Mouse (Mus musculus): ENCODE results near the gene Gm266. TPM values are rescaled to one million over a fixed set of nuclear protein-coding genes. Genes with fewer than 3 reads are reported as not detected.

The Gm266 gene
- total RNA-seq, 1 experiment from 2014 or later: not detected

- ATAC-seq (replicated peaks; ENCODE audit: insufficient number of reproducible peaks, low FRiP score, low TSS enrichment, poor library complexity, severe bottlenecking): no peak
Observed at GRCm38 (mm10) chr12:111507001-111507400, 21.4 kb upstream of the Gm266 start.

- peak; percentile 87 for ATAC-seq (replicated peaks; ENCODE audit: insufficient number of reproducible peaks, low FRiP score, low TSS enrichment, poor library complexity, severe bottlenecking)
Observed at GRCm38 (mm10) chr12:111504904-111505303, 19.3 kb upstream of the Gm266 start.

- ATAC-seq (replicated peaks; ENCODE audit: insufficient number of reproducible peaks, low FRiP score, low TSS enrichment, poor library complexity, severe bottlenecking): no peak
Observed at GRCm38 (mm10) chr12:111503571-111503970, 17.9 kb upstream of the Gm266 start.

- ATAC-seq (replicated peaks; ENCODE audit: insufficient number of reproducible peaks, low FRiP score, low TSS enrichment, poor library complexity, severe bottlenecking): no peak
Observed at GRCm38 (mm10) chr12:111503063-111503567, 17.5 kb upstream of the Gm266 start.

GRCm38 (mm10) chr12:111500725-111501124 lies 15.1 kb upstream of the Gm266 start:
- ATAC-seq (replicated peaks; ENCODE audit: insufficient number of reproducible peaks, low FRiP score, low TSS enrichment, poor library complexity, severe bottlenecking): no peak

- ATAC-seq (replicated peaks; ENCODE audit: insufficient number of reproducible peaks, low FRiP score, low TSS enrichment, poor library complexity, severe bottlenecking): no peak
Observed at GRCm38 (mm10) chr12:111499617-111500016, 14.0 kb upstream of the Gm266 start.

- no peak for ATAC-seq (replicated peaks; ENCODE audit: insufficient number of reproducible peaks, low FRiP score, low TSS enrichment, poor library complexity, severe bottlenecking)
Observed at GRCm38 (mm10) chr12:111497076-111497475, 11.5 kb upstream of the Gm266 start.

GRCm38 (mm10) chr12:111494931-111495330 lies 9.3 kb upstream of the Gm266 start:
- no peak for ATAC-seq (replicated peaks; ENCODE audit: insufficient number of reproducible peaks, low FRiP score, low TSS enrichment, poor library complexity, severe bottlenecking)

- ATAC-seq (replicated peaks; ENCODE audit: insufficient number of reproducible peaks, low FRiP score, low TSS enrichment, poor library complexity, severe bottlenecking): no peak
Observed at GRCm38 (mm10) chr12:111489261-111489865, 3.7 kb upstream of the Gm266 start.

- ATAC-seq (replicated peaks; ENCODE audit: insufficient number of reproducible peaks, low FRiP score, low TSS enrichment, poor library complexity, severe bottlenecking): no peak
Observed at GRCm38 (mm10) chr12:111486455-111486854, 832 bp upstream of the Gm266 start.

- ATAC-seq (replicated peaks; ENCODE audit: insufficient number of reproducible peaks, low FRiP score, low TSS enrichment, poor library complexity, severe bottlenecking): no peak
Observed at GRCm38 (mm10) chr12:111485046-111485651, 474 bp downstream of the Gm266 start.

- ATAC-seq (replicated peaks; ENCODE audit: insufficient number of reproducible peaks, low FRiP score, low TSS enrichment, poor library complexity, severe bottlenecking): 0 out of 2 replicates have a peak, but pooled peaks have one; percentile 45
Observed at GRCm38 (mm10) chr12:111479917-111480316, 5.7 kb downstream of the Gm266 start.

GRCm38 (mm10) chr12:111478924-111479323 lies 6.7 kb downstream of the Gm266 start:
- no peak for ATAC-seq (replicated peaks; ENCODE audit: insufficient number of reproducible peaks, low FRiP score, low TSS enrichment, poor library complexity, severe bottlenecking)

- no peak for ATAC-seq (replicated peaks; ENCODE audit: insufficient number of reproducible peaks, low FRiP score, low TSS enrichment, poor library complexity, severe bottlenecking)
Observed at GRCm38 (mm10) chr12:111474893-111475643, 10.6 kb downstream of the Gm266 start.

- ATAC-seq (replicated peaks; ENCODE audit: insufficient number of reproducible peaks, low FRiP score, low TSS enrichment, poor library complexity, severe bottlenecking): no peak
Observed at GRCm38 (mm10) chr12:111474384-111474783, 11.2 kb downstream of the Gm266 start.

- no peak for ATAC-seq (replicated peaks; ENCODE audit: insufficient number of reproducible peaks, low FRiP score, low TSS enrichment, poor library complexity, severe bottlenecking)
Observed at GRCm38 (mm10) chr12:111472886-111473285, 12.7 kb downstream of the Gm266 start.

GRCm38 (mm10) chr12:111471721-111472120 lies 13.9 kb downstream of the Gm266 start:
- no peak for ATAC-seq (replicated peaks; ENCODE audit: insufficient number of reproducible peaks, low FRiP score, low TSS enrichment, poor library complexity, severe bottlenecking)

- ATAC-seq (replicated peaks; ENCODE audit: insufficient number of reproducible peaks, low FRiP score, low TSS enrichment, poor library complexity, severe bottlenecking): no peak
Observed at GRCm38 (mm10) chr12:111471119-111471518, 14.5 kb downstream of the Gm266 start.

GRCm38 (mm10) chr12:111469507-111469906 lies 16.1 kb downstream of the Gm266 start:
- ATAC-seq (replicated peaks; ENCODE audit: insufficient number of reproducible peaks, low FRiP score, low TSS enrichment, poor library complexity, severe bottlenecking): peak; percentile 62; the same call in 1 of the 2 replicates

- no peak for ATAC-seq (replicated peaks; ENCODE audit: insufficient number of reproducible peaks, low FRiP score, low TSS enrichment, poor library complexity, severe bottlenecking)
Observed at GRCm38 (mm10) chr12:111468206-111468605, 17.4 kb downstream of the Gm266 start.

Data from monocyte, adult 5-6 weeks (primary cell).